Mouse (Mus musculus) urinary bladder, postnatal 4 days (tissue): ENCODE measurements around the gene Trmt10c.
"Not testable (repeated sequence)": the region's sequence is repeated elsewhere in the genome, so short reads cannot be mapped to it uniquely, and the experiment has no call there.

ENCODE experiments used
- DNase-seq, 2 experiments: peaks; one replicate each; pipeline ENCODE4 v3.0.0; 2021 to 2022; ENCODE audit warnings: low spot score in 2 of 2

The Trmt10c gene

GRCm38 (mm10) chr16:56037138-56038010, at the start of gene Trmt10c:
Gene Trmt10c, minus strand, starts transcription at chr16:56037819.
- peak; percentile 87 to 93 for DNase-seq

GRCm38 (mm10) chr16:56086336-56086735, 48.7 kb upstream of the Trmt10c start:
- DNase-seq: no peak

DNA sequence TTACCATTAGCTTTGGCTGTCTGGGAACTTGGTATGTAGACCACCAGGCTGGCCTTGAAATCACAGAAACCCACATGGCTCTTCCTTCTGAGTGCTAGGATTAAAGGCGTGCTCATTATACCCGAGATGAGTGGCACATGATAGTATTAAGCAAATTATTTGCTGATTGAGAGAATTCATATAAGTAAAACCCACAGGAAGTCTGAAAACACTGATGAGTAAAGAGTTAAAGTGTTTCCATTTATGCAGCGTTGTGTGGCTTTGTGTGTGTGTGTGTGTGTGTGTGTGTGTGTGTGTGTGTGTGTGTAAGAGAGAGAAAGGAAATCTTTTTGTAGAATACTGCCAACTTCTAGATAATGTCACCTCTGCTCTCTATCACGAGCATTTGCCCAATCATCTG, 44.1 kb upstream of the Trmt10c start:
- no peak for DNase-seq

GRCm38 (mm10) chr16:56079419-56079818, 41.8 kb upstream of the Trmt10c start:
- no peak for DNase-seq

DNA sequence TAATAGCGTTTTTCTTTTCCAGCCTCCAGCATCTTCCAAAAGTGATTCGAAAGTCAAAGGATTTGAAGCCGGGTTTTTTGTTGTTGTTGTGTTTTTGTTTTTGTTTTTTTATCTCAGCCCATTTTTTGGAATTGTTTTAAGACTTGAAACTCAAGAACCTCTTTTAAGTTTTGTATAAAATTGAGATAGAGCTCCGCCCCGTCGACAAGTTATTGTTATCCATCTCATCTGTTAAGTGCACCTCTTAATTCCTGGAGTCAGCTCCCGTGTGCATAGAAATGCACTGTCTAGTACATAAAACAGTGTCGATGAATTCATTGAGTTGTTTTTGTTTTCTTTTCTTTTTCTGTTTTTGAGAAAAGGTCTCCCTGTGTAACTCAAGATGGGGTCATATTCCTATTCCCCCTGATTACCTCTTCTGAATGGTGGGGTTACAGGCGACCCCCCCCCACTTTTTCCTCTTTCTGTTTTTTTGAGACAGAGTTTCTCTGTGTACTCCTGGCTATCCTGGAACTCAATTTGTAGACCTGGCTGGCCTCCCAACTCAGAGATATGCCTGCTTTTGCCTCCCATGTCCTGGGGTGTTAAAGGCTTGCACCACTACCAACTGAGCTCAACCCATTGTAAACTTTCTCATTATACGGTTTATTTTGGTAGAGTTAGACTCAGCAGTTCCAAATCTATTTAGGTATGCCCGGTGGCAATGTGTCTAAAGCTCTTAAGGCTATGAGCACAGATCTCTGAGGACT, 38.7 kb upstream of the Trmt10c start:
- DNase-seq: no peak

DNA sequence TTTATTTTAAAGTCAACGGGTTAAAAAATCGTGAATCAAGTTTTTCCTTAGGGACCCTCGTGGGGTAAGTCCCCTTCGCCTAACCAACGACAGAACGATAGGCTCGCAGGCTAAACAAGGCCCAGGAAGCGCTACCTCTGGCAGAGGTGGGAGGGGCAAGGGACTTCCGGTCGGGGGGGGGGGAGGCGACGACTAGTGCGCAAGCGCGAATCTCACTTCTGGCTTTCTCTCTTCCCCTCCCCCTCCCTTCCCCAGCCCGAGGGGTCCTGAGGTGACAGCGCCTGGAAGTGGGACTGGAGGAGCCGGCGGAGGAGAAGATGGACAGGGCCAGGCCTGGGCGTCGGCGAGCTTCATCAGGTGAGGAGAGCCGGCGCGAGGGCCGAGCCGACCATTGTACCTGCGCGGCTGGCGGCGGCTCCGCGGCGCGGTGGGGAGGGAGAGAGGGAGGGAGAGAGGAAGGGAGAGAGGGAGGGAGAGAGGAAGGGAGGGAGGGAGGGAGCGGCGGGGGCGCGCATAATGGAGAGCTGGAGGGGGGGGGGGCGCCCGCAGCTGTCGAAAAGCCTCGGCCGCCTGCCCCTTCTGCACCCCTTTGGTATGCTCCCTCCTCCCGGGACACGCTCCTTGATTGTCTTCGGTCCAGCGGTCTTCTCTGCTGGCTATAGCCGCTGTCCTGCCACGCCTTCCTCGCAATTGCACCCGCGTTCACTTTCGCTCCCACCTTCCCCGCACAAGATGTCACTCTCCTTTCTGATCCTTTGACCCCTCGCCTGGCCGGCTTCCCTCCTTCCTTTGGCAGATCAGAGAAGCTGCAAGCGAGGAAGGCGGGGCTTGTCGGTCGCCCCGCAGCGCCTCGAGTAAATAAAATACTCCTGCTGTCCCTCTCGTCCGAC, 37.8 kb upstream of the Trmt10c start:
- peak; percentile 78 to 80 for DNase-seq

- no peak for DNase-seq
These were observed 36.9 kb upstream of the Trmt10c start for GRCm38 (mm10) chr16:56074565-56074964.

- DNase-seq: no peak
These were observed 36.5 kb upstream of the Trmt10c start for GRCm38 (mm10) chr16:56074122-56074521.

DNA sequence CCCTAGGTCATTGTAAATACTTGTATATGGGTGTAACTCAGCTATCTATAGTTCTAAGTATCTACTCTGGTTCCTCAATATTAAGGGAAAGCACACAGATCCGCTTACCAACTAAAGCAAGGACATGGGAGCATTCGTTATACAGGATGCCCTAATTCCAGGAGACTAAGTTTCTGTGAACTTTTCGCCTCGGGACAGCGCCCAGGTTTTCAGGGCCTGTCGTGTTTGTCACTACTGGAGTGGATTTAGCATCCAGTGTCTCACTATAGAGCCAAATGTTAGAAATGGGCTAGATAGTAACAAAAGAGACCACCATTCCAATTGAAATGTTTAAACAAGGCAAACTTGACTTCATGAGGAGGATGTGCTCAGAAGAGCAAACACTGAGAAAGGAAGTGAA, 35.5 kb upstream of the Trmt10c start:
- DNase-seq: not testable (repeated sequence)

GRCm38 (mm10) chr16:56072533-56072932, 34.9 kb upstream of the Trmt10c start:
- no peak for DNase-seq

DNA sequence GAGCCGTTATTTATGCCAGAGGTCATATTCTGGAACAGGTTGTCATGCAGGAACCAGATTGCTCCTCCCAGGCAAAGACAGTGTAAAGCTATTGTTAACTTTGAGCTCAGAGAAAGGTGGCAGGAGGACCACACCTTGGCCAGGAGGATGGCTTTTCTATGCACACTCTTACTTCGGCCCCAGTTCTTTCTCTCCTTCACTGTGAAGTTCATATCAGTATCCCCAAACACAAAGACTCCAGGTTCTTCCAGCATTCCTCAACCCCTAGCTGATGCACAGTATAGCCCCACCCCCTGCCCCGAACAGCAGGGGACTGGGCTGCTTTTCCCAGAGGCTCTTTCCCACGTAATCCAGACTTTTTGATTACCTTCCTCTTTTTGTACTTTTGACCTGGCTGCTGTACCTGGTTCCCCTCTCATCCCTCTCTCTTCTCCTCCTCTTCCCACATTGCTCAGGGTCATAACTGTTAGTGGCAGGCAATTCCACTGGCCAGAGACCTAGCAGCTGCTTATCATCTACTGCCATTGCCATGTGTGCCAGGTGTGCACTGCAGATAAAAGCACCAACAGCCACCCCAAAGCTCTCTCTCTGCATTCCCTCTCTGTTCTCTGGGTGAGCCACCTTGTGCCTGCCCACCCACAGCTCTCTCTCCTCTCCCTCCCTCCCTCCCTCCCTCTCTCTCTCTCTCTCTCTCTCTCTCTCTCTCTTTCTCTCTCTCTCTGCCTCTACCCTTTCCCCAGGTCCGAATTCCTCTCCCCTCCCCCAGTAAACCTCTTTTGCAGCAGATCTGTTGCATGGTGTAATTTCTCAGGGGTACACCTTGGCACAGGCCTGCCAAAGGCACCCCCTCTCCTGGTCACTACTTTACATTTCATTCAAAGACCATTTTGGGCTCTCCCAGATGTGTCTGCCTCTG, 34.0 kb upstream of the Trmt10c start:
- DNase-seq: no peak

DNA sequence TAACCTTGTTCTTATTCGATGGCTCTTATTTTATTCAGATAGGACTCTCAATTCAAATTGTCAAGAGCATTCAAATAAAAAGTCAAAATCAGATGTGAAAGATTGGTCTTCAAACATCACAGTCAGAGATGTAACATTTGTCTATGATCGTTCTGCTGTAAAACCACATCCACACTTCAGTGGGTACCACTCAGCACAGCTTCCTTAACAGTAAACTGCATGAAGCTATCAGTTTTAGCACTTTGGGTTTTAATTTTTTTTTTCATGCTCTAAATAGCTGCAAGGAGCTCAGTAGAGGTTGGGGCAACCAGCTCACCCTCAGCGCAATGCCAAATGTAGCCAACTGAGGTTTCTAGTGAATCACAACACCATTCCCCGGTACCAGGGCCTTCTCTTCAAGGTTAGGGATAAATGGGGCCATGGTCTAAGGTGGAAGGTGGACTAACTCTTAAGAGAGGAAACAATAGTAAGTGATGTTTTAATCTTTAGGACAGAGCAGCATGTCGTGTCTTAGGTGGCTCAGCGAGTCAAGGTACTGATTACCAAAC, 31.0 kb upstream of the Trmt10c start:
- DNase-seq: no peak

DNA sequence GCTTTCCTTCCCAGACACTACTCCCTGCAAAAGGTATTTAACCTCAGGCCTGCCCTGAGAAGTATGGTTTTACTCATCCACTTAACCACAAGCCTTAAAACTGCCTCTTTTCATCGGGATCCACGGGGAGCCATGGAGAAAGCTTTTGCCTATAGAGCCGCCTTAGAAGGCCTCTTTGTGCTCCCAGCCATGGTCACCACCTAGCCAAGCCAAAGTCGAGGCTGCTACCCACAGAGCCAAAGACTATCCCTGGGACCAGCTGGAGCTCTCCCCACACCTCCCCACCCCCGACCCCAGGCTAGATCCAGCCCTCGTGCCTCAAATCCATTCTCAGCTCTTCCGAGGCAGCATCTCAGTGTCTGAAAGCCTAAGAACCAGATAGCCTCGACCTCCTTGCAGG, 28.5 kb upstream of the Trmt10c start:
- DNase-seq: no peak

DNA sequence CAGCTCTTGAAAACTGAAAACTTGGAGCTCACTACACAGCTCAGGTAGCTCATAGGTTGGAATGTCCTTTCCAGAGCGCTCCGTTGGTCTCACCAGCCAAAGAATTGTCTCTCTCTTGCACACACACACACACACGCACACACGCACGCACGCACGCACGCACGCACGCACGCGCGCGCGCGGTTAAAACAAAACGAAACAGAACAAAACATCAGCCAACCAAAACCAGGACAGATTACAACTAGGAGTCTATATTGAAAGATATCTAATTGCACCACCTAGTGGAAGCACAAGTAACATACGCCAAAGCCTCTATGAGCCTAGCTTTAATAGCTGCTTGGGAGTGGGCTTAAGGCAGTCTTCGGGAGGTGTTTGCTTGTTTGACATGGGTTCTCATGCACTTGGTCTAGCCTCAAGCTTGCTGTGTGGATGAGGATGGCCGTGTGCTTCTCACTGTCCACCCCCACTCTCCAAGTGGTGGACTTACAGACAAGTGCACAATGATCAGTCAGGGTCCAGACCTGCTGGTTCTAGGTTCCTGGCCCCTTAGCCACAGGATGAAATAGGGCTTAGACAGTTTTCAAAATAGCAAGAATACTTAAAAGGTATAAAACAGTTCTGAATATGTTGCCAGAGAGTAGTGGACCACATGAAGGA, 26.8 kb upstream of the Trmt10c start:
- peak in 1 of 2 experiments; percentile 38 for DNase-seq

DNA sequence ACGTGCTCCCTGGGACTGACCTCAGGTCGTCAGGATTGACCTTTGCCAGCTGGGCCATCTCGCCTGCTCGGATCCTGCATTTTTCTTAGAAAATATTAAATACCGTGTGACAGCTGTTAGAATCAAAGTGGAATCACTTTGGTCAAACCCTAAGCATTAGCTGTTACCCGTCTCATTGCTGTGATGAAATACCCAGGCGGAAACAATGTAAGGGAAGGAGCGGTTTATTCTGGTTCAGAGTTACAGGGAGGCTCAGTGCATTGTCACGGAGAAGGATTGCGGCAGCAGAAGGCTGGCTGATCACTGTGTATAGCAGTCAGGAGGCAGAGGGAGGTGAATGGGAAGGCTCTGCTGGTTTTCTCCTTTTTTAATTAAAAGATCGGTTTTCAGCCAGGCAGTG, 25.4 kb upstream of the Trmt10c start:
- DNase-seq: no peak

GRCm38 (mm10) chr16:56061995-56062594, 24.5 kb upstream of the Trmt10c start:
- DNase-seq: no peak

DNA sequence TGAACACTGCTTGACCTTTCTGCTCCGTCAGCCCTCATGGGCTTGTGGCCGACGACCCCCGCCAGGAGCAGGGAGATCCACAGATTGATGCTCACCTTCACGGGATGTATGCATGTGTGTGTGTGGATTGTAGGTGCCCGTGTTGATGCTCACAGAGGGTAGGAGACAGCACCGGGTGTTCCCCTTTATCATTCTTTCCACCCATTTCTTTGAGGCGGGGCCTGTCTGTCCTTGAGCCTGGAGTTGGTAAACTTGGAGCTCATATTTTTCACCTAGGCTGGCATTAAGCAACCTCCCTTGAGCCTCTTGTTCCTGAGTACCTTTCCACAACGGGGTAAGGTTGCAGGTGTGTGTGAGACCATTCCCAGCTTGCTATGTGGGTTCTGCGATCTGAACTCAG, 20.5 kb upstream of the Trmt10c start:
- no peak for DNase-seq

DNA sequence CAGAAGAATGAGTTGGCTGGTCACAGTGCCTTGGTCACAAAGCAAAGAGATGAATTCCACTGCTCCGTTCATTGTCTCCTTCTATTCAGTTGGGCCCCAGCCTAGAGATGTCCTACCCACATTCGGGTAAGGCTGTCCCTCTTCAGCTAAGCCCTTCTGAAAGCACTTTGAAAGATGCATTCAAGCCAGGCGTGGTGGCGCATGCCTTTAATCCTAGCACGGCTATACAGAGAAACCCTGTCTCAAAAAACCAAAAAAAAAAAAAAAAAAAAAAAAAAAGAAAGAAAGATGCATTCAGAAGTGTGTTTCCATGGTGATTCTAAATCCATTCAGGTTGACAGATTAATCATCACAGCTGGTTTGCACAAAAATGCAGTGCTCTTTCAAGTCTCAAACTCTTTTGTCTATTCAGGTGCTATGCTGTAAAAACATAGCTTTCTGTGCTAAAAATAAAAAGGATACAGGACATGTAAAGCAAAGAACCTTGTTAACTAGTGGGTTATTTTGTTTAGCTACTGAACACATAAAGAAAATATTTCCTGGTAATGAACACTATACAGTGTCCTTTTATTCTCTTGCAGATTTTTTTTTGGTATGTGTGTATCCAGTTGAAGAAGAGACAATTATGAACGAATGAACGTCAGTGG, 19.4 kb upstream of the Trmt10c start:
- no peak for DNase-seq

DNA sequence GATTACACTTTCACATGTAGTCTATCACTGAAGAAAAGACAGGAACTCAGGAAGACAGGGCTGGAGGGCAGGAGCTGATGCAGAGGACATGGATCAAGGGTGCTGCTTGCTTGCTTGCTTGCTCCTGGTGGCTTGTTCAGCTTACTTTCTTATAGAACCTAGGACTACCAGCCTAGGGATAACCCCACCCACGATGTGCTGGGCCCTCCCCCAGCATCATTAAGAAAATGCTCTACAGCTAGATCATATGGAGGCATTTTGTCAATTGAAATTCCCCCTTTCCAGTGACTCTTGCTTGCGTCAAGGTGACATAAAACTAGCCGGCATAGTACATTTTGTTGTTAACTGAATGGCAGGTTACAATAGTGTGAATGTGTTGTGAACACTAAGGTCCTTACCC, 18.3 kb upstream of the Trmt10c start:
- no peak for DNase-seq
